Mouse (Mus musculus): ENCODE data around the gene Stx3.

Stx3 gene

DNA sequence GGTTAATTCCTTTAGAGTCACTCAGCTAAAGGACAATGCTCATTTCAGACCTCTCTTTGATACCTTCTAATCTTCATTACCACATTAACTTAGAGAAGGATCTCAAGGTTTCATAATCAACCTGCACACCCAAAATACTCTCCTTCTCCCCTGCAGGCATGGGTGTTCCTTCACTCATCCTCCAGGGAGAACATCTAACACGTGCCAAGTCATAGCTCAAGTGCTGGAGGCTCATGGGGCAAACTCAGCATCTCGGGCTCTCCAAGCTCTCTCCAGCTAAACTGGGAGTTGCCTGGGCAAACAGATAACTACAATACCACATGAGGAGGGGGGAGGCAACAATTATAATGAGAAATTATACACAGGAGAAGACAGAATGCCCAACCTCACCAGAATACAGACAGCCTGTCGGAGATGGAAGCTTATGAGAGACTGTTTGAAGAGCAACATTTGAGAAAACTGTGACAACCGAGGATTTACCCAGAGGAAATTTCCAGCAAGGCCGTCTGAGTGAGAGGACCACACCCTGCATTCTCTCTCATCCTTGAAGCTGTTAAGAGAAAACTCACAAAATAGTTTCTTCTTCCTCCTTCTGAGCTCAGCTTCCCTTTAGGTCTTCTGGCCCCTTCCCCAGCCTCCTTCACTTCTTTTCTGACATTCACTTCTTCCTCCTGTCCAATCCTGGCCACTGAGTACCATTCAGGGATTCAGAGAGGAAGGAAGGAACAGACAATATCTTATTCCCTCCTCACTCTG, 9.0 kb downstream of the Stx3 start:
- in situ Hi-C loops (cut with MboI, MseI) = loop anchor here in 1 of 2 experiments (10.0 kb wide), 1 partner anchor 685 kb away; no protein-coding TSS in a partner anchor

GRCm38 (mm10) chr19:11808452-11808851, 10.8 kb downstream of the Stx3 start:
- in situ Hi-C loops (cut with MboI, MseI) = loop anchor here in 1 of 2 experiments (5.0 kb wide), 1 partner anchor 36 kb away; the partner anchor contains the start of gene Mrpl16

GRCm38 (mm10) chr19:11807822-11808221, 11.4 kb downstream of the Stx3 start:
- in situ Hi-C loops (cut with MboI, MseI) = loop anchor here in 1 of 2 experiments (5.0 kb wide), 1 partner anchor 36 kb away; the partner anchor contains the start of gene Mrpl16

DNA sequence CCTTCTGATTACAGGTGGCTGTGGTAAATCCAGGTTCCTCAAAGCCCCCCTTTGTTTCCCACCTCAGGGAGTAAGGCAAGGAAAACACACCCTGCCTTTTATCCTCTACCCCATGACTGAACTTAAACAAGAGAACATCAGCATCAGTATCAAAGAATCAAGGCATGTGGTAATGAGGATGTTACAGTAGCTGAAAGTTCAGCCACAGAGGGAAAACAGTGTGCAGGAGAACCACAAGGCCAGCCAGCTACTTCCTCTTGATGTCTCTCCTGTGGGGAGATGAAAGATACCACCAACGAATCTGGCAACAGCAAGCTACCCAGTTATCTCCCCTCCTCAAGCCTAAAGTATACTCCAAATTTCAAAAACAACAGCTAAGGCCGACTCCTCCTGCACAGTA, 12.0 kb downstream of the Stx3 start:
- in situ Hi-C loops (cut with MboI, MseI) = loop anchor here in 1 of 2 experiments (5.0 kb wide), 1 partner anchor 35 kb away; the partner anchor contains the start of gene Mrpl16

DNA sequence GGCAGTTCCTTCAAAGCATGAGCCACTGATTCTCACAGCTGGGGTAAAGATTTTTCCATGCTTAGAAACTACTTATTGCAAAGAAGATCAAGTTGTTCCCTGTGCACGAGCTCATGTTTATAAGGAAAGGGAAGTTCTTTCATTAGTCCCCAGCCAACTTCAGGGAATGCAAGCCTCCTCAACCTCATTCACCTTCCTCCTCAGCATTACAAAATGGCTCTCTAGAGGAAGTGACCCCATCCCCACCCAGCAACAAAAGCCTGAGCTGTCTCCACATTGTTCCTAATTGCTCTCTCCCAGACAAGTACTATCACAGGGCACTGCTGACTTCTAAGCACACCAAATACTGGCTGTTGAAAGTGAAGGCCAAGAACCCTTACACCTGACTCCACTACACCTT, 14.8 kb downstream of the Stx3 start:
- in situ Hi-C loops (cut with MboI, MseI) = no loop called here

- in situ Hi-C loops (cut with MboI, MseI) = no loop called here
Measured at GRCm38 (mm10) chr19:11800531-11801315, 18.5 kb downstream of the Stx3 start.

- in situ Hi-C loops (cut with MboI, MseI) = no loop called here
Measured at GRCm38 (mm10) chr19:11794447-11794846, 24.8 kb downstream of the Stx3 start.

DNA sequence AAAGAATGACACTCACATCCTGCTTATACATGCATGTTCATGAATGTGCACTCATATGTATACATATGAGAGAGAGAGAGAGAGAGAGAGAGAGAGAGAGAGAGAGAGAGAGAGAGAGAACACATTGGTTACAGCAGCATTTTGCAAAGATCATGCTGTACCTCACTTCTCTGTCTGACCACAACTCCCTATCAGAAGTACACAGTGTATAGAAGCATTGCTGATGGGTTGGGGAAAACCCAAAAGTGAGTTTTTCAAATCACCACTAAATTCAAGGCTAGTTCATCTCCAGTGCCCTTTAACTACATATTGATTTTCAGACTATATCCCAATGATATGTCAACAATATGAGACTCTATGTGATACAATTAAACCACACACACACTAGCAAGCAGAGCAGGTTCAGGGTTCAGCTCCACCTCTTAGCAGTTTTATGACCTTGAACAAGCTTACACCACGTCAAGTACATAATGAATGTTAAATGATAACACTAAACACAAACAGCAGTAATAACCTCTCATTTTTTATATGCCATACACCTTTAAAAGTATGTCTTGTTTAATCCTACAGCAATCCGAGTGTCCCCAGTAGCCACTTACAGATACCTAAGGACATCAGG, 25.4 kb downstream of the Stx3 start:
- in situ Hi-C loops (cut with MboI, MseI) = no loop called here

DNA sequence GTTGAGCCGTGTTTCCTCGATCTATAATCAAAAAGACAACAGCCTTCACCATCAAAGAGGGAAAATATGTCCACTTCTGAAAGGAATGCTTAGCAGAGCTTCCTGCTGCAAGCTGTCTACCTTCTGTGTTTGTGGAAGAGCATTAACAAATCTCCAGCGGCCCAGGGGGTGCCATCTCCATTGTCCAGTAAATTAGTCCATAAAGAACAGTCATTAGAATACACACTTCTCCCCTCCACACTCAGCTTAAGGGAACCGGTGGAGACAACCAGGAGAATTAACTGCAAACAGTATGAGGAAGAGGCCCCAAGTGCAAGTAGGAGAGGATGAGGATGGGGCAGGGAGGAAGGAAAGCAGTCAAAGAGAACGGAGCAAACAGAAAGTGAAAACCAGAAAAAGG, 27.4 kb downstream of the Stx3 start:
- in situ Hi-C loops (cut with MboI, MseI) = no loop called here

DNA sequence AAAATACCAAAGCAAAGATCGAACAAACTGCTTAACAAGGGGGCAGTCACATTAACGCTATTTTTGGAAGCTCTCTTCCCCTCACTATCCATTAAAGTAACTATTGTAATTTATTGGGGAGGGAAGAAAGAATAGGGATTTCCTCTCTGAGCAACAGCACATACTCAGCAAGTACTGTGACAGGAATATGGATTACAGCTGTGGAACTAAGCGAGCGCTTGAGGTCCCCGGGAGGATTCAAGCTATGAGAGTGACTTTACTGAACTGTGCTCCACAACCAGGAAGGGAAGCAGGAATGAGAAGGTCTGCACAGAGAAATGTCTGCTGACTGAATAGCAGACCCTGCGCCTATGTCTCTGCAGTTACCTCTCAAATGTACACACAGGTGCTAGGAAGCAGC, 30.3 kb downstream of the Stx3 start:
- in situ Hi-C loops (cut with MboI, MseI) = loop anchor here in 1 of 2 experiments (5.0 kb wide), 1 partner anchor 43 kb away; no protein-coding TSS in a partner anchor

- in situ Hi-C loops (cut with MboI, MseI) = loop anchor here in 1 of 2 experiments (5.0 kb wide), 1 partner anchor 44 kb away; no protein-coding TSS in a partner anchor
Measured at GRCm38 (mm10) chr19:11787826-11788225, 31.4 kb downstream of the Stx3 start.

DNA sequence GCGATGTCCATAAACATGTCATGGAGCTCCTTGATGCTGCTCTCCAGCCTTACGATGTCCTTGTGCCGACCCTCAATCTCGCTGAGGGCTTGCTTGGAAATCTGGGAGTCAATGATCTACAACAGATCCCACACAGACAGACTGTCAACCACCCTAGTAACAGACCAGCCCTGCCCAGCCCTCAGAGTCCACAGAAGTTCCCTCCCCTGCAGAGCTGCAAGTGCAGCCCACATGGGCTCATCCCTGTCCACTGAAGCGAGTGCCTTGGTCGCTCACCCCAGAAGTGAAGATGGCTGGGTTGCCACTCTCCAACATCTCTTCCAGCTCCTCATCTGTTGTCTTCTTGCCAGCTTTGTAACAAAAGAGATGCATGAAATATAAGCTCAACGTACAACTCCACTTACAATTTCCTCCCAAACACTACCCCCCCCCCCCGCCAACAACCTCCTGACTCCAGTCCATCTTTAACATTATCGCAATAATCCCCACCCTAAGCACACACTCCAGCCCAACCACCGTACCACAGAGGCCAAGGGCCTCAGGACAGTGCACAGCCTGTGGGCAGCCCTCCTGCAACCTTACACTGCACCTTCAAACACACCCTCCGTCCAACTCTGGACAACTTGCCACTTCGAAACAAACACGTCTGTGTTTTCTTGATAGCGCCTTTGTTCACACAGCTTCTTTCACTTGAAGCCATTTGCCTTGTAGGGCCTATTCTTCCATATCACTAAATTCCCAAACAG, 33.6 kb downstream of the Stx3 start:
- in situ Hi-C loops (cut with MboI, MseI) = loop anchor here in 1 of 2 experiments (5.0 kb wide), 1 partner anchor 47 kb away; no protein-coding TSS in a partner anchor

GRCm38 (mm10) chr19:11777191-11777865, 41.9 kb downstream of the Stx3 start:
- in situ Hi-C loops (cut with MboI, MseI) = loop anchor here (10.0 kb wide), 2 partner anchors 137 to 147 kb away; partner anchors contain the start of gene Patl1 (in 1 of the 2)

GRCm38 (mm10) chr19:11770205-11770892, 48.9 kb downstream of the Stx3 start, which contains the start of gene Mrpl16:
Gene Mrpl16, plus strand, starts transcription at chr19:11770391.
- in situ Hi-C loops (cut with MboI, MseI) = loop anchor here (5.0 to 10.0 kb wide), 6 partner anchors 37 to 418 kb away; partner anchors contain the start of gene Patl1 (in 1 of the 2)

DNA sequence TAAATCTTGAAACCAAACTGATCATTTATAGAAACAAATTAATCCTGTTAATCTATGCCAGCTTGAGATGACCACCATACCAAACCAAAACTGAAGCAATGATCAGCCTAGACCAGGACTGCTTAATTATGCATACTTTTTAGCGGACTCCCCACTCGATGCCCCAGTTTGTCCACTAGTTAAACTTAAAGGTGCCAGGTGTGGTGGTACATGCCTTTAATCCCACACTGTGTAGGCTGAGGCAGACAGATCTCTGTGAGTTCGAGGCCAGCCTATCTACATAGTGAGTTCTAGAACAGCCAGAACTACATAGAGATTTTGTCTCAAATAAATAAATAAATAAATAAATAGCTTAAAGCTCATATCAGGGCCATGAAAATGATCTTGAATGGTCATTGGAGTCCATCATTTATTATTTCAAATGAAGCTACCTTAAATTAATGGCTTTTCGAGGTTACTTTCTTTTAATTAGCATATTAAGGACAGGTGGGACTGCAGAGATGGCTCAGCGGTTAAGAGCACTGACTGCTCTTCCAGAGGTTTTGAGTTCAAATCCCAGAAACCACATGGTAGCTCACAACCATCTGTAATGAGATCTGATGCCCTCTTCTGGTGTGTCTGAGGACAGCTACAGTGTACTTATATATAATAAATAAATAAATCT, 49.8 kb downstream of the Stx3 start:
- in situ Hi-C loops (cut with MboI, MseI) = loop anchor here (5.0 kb wide), 3 partner anchors 162 to 422 kb away; no protein-coding TSS in a partner anchor

DNA sequence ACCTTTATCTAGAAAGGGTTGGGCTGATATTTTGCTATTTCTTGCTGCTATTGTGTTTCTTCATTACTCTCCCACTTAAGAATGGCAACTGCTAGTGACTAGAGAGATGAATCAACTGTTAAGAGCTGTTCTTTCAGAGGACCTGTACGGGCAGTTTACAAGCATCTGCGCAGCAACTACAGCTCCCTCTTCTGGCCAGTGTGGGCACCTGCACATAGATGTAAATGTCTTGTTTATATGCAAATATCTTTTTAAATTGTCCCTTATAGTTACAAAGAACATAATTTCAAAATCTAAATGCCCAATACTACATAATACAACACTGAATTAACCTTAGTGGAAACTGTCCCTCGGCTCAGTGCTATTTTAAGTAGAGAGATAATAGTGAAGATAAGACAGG, 51.0 kb downstream of the Stx3 start:
- in situ Hi-C loops (cut with MboI, MseI) = loop anchor here (5.0 kb wide), 3 partner anchors 161 to 421 kb away; no protein-coding TSS in a partner anchor

DNA sequence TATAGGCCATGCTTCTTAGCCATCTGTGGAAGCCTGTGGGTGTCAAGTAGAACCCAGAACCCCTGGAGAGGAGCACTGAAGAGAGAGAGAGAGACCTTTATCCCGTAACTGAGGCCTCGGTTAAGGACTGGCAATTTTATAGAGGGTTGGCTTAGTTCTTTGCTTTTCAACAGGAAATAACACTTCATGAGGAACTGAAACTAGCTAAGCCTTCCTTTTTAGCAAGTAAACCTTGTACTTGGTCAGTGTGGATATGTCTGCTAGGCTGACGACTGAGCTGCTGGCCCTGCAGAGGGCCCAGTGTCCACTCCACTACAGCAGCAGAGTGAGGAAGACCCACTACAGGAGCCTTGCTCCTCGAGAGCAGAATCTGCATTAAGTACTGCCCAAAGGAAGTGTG, 52.8 kb downstream of the Stx3 start:
- in situ Hi-C loops (cut with MboI, MseI) = loop anchor here (5.0 kb wide), 3 partner anchors 159 to 419 kb away; no protein-coding TSS in a partner anchor

GRCm38 (mm10) chr19:11765059-11765458, 54.1 kb downstream of the Stx3 start:
- in situ Hi-C loops (cut with MboI, MseI) = loop anchor here (5.0 kb wide), 3 partner anchors 158 to 418 kb away; no protein-coding TSS in a partner anchor

- in situ Hi-C loops (cut with MboI, MseI) = no loop called here
Measured at GRCm38 (mm10) chr19:11747298-11747697, 71.9 kb downstream of the Stx3 start, which contains the start of gene Gif. Gene Gif, plus strand, starts transcription at chr19:11747554.

Data from T-helper 17 cell (primary cell).